Mouse (Mus musculus) splenic B cell, adult 2 months (primary cell): Measurements from ENCODE around the gene Aatf.

Experiments used
- DNase-seq: peaks from one replicate; pipeline ENCODE4 v3.0.0-alpha.2; 2011; ENCODE audit warnings: low read depth, low spot score
- H3K27me3 ChIP-seq: 2 replicates; pipeline ENCODE4 v1.6.1; 2012; ENCODE audit warnings: mild to moderate bottlenecking, low read length, moderate library complexity, mixed read lengths; ENCODE audit not compliant: control insufficient read depth, poor library complexity, insufficient read depth, severe bottlenecking
- H3K36me3 ChIP-seq: 2 replicates; pipeline ENCODE4 v1.6.1; 2012; ENCODE audit warnings: mild to moderate bottlenecking, low read length, moderate library complexity, mixed read lengths; ENCODE audit not compliant: control insufficient read depth, poor library complexity, insufficient read depth, severe bottlenecking

The Aatf gene

GRCm38 (mm10) chr11:84391126-84391525 is 122.2 kb downstream of the Aatf start:
- DNase-seq, result no peak
- Histone ChIP-seq H3K36me3 (0 out of 2 replicates have a peak, but pooled peaks cover 1% of the 10 kb centered on the region), H3K27me3 (no peaks in the 10 kb centered on the region)

GRCm38 (mm10) chr11:84389332-84389731 is 124.0 kb downstream of the Aatf start:
- DNase-seq, result no peak
- H3K36me3 ChIP-seq, result 0 out of 2 replicates have a peak, but pooled peaks cover 1% of the 10 kb centered on the region
- H3K27me3 ChIP-seq, result no peaks in the 10 kb centered on the region

GRCm38 (mm10) chr11:84383891-84384290 is 129.4 kb downstream of the Aatf start:
- Histone ChIP-seq H3K27me3 (no peaks in the 10 kb centered on the region), H3K36me3 (0 out of 2 replicates have a peak, but pooled peaks cover 1% of the 10 kb centered on the region)
- no peak for DNase-seq

GRCm38 (mm10) chr11:84382450-84382849 is 130.9 kb downstream of the Aatf start:
- no peak for DNase-seq
- H3K27me3 ChIP-seq, result no peaks in the 10 kb centered on the region
- 0 out of 2 replicates have a peak, but pooled peaks cover 1% of the 10 kb centered on the region for H3K36me3 ChIP-seq

- DNase-seq, result no peak
- no peaks in the 10 kb centered on the region for H3K27me3 ChIP-seq
These were observed 136.6 kb downstream of the Aatf start for GRCm38 (mm10) chr11:84376510-84377365.

GRCm38 (mm10) chr11:84375951-84376496 is 137.3 kb downstream of the Aatf start:
- no peak for DNase-seq

More at GRCm38 (mm10) chr11:84376510-84377365, 136.6 kb downstream of the Aatf start:
- no peaks in the 10 kb centered on the region for H3K36me3 ChIP-seq

GRCm38 (mm10) chr11:84373122-84373521 is 140.2 kb downstream of the Aatf start:
- no peaks in the 10 kb centered on the region for H3K27me3 ChIP-seq
- no peak for DNase-seq
- H3K36me3 ChIP-seq, result no peaks in the 10 kb centered on the region

More at GRCm38 (mm10) chr11:84375951-84376496, 137.3 kb downstream of the Aatf start:
- Histone ChIP-seq H3K27me3 (no peaks in the 10 kb centered on the region), H3K36me3 (no peaks in the 10 kb centered on the region)
